Mouse (Mus musculus): ENCODE data around the gene Tent4b.

DNA sequence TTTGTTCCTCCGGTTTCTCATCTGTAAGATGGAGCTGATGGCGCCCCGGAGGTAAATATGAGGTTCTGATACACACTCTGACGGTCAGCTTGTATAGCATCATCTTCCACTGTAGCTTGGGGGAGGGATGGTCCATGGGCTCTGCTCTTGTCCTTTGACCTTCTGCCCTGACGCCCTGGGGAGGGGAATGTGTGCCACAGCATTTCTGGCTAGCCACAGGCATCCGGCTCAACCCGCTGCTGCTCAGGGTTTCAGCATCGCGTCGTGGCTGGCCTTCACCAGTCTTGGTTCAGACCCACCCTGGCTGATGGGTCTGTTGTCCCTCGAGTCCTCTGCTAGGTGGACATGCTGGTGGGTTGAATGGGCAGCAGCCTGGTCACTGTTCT, 92.3 kb downstream of the Tent4b start:
- TF ChIP-seq POLR2A (IDR thresholded peaks at IDR 0.05; ENCODE audit: low read depth, low read length) (no peak), CTCF (IDR thresholded peaks at IDR 0.05; ENCODE audit: extremely low read depth, insufficient read length, insufficient replicate concordance, low read depth, low read length) (no peak)

Data from small intestine, adult 2 months (tissue).